Mouse (Mus musculus) limb, embryonic 14.5 days (tissue): Measurements from ENCODE around the gene Susd4. TPM values are rescaled to one million over a fixed set of nuclear protein-coding genes. Genes with fewer than 3 reads are reported as not detected.

Experiments used
- ATAC-seq: fragments of 200-750 bp; cut with Nextera tagmentation; 2 replicates; pipeline ENCODE4 v1.8.0; 2017; ENCODE audit warnings: low read depth, moderate number of reproducible peaks, moderate TSS enrichment; ENCODE audit not compliant: low FRiP score
- DNase-seq: peaks from one replicate; pipeline ENCODE4 v3.0.0-alpha.2; 2015; ENCODE audit warnings: low spot score
- H3K27ac ChIP-seq: fragments of 300-500 bp; sonication (generic); replicated peaks from 2 replicates; pipeline ENCODE4 v1.5.1; 2014; ENCODE audit warnings: low read depth, mild to moderate bottlenecking, low read length, moderate library complexity, mixed read lengths
- H3K27me3 ChIP-seq: fragments of 300-500 bp; sonication (generic); 2 replicates; pipeline ENCODE4 v1.6.1; 2014; ENCODE audit warnings: low read length, mixed read lengths; ENCODE audit not compliant: control insufficient read depth, insufficient read depth
- H3K36me3 ChIP-seq: fragments of 300-500 bp; sonication (generic); 2 replicates; pipeline ENCODE4 v1.6.1; 2014; ENCODE audit warnings: mild to moderate bottlenecking, low read length, moderate library complexity, mixed read lengths; ENCODE audit not compliant: control insufficient read depth, insufficient read depth
- H3K4me1 ChIP-seq: fragments of 300-500 bp; sonication (generic); 2 replicates; pipeline ENCODE4 v1.6.1; 2014; ENCODE audit warnings: antibody characterized with exemption, low read length, mixed read lengths; ENCODE audit not compliant: control insufficient read depth, insufficient read depth
- H3K4me2 ChIP-seq: fragments of 300-500 bp; sonication (generic); replicated peaks from 2 replicates; pipeline ENCODE4 v1.6.1; 2014; ENCODE audit warnings: low read depth, mild to moderate bottlenecking, low read length, moderate library complexity; ENCODE audit not compliant: severe bottlenecking
- H3K4me3 ChIP-seq: fragments of 300-500 bp; sonication (generic); replicated peaks from 2 replicates; pipeline ENCODE4 v1.5.1; 2014; ENCODE audit warnings: low read length
- H3K9ac ChIP-seq: fragments of 300-500 bp; sonication (generic); 2 replicates; pipeline ENCODE4 v1.6.1; 2014; ENCODE audit warnings: mild to moderate bottlenecking, low read depth, low read length, moderate library complexity; ENCODE audit not compliant: severe bottlenecking
- H3K9me3 ChIP-seq: fragments of 300-500 bp; sonication (generic); 2 replicates; pipeline ENCODE4 v1.6.1; 2016; ENCODE audit warnings: low read length; ENCODE audit not compliant: control insufficient read depth
- POLR2A ChIP-seq: fragments of 200-500 bp; IDR thresholded peaks from 2 replicates; pipeline ENCODE4 v1.8.0; 2012; ENCODE audit warnings: inconsistent platforms, mild to moderate bottlenecking, moderate library complexity, borderline replicate concordance; ENCODE audit not compliant: insufficient read depth, insufficient read length; ENCODE audit errors: extremely low read depth
- WGBS: fragments of 180-500 bp; shearing (Covaris S2); extraction: QIAGEN DNeasy Blood & Tissue Kit; methylation state at CpG from one replicate; pipeline ENCODE4 v1.1.7; 2014; 5-methylcytosine and 5-hydroxymethylcytosine counted together
- polyA plus RNA-seq, 2 experiments: library from polyadenylated mRNA; depleted of rRNA in 1 of 2; stranded (reverse) in 1 of 2; unstranded in 1 of 2; fragments of >200 nt; fragmentation: Nextera tagmentation in 1 of 2; extraction: Ambion mirVana in 1 of 2; gene quantifications; 2 replicates each; pipeline versions ENCODE4 v1.2.1 to v1.2.3; 2012 to 2014

The Susd4 gene
- polyA plus RNA-seq, 2 experiments: 14.0 to 17.7 TPM

DNA sequence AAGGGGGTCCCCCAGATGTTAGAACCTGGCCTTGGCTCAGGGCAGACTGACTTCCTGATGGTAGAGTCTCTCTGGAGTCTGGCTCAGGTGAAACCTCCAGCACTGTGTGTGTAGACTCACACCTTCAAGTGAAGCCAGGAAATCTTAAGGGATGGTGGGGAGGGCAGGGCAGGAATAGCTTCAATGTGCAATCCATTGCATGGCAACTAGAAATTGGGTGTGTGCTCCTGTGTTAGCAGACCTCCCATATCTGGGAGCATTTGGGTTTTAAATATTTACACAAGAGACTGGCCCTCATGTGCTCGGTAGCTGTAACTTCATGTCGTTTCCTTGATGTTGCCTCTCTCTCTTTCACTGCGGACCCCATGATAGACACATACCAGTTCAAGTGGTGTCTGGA lies 62.9 kb downstream of the Susd4 start:
- no peak for ATAC-seq
- Histone ChIP-seq H3K36me3 (no peaks in the 10 kb centered on the region), H3K4me2 (no peak overlapping the region), H3K4me1 (no peaks in the 10 kb centered on the region), H3K9ac (no peak overlapping the region), H3K9me3 (no peaks in the 10 kb centered on the region), H3K4me3 (no peak overlapping the region), H3K27me3 (no peaks in the 10 kb centered on the region), H3K27ac (no peak overlapping the region)
- DNase-seq: no peak
- TF ChIP-seq POLR2A: no peak
- 86% methylated on average over 3 of the region's 3 CpGs for WGBS

DNA sequence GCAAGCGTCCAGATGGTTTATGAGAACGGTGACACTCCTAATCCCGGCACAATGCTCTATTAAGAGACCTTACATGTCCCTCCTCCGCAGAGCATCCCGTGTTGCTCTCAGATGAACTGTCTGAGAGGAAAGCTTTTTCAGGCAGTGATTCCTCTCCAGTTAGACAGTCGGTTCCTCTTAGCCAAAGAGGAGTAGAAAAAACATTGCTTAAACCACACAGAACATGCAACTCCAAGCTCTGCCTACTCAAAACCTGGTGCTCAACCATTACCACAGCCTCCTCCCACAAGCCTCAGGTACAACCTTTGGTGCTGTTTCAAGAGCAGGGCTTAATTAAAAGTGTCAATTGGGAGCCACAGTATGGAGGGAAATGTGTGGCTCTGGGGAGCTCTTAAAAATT lies 74.4 kb downstream of the Susd4 start:
- H3K9me3 ChIP-seq: no peaks in the 10 kb centered on the region
- no peak for DNase-seq
- H3K36me3 ChIP-seq: no peaks in the 10 kb centered on the region
- H3K4me2 ChIP-seq: no peak overlapping the region
- no peak overlapping the region for H3K4me3 ChIP-seq
- peaks cover 18% of the 10 kb centered on the region for H3K4me1 ChIP-seq
- no peak for TF ChIP-seq POLR2A
- H3K27ac ChIP-seq: no peak overlapping the region
- no peaks in the 10 kb centered on the region for H3K27me3 ChIP-seq
- ATAC-seq: no peak
- 67% methylated on average over 6 of the region's 6 CpGs for WGBS
- no peak overlapping the region for H3K9ac ChIP-seq

GRCm38 (mm10) chr1:182839332-182839929 lies 75.8 kb downstream of the Susd4 start:
- no peak for TF ChIP-seq POLR2A
- no peak for ATAC-seq
- Histone ChIP-seq H3K9me3 (no peaks in the 10 kb centered on the region), H3K36me3 (no peaks in the 10 kb centered on the region), H3K4me1 (peaks cover 18% of the 10 kb centered on the region), H3K4me3 (no peak overlapping the region), H3K27me3 (no peaks in the 10 kb centered on the region), H3K27ac (no peak overlapping the region), H3K9ac (no peak overlapping the region), H3K4me2 (no peak overlapping the region)
- WGBS: 76% methylated on average over 4 of the region's 4 CpGs
- DNase-seq: no peak

GRCm38 (mm10) chr1:182840011-182840410 lies 76.4 kb downstream of the Susd4 start:
- Histone ChIP-seq H3K9me3 (no peaks in the 10 kb centered on the region), H3K27me3 (no peaks in the 10 kb centered on the region), H3K27ac (no peak overlapping the region), H3K4me2 (no peak overlapping the region), H3K4me3 (no peak overlapping the region), H3K36me3 (no peaks in the 10 kb centered on the region), H3K4me1 (peaks cover 18% of the 10 kb centered on the region), H3K9ac (no peak overlapping the region)
- 39% methylated on average over 6 of the region's 6 CpGs for WGBS
- no peak for TF ChIP-seq POLR2A
- DNase-seq (no peak), ATAC-seq (no peak)

GRCm38 (mm10) chr1:182840606-182841005 lies 76.9 kb downstream of the Susd4 start:
- Histone ChIP-seq H3K27ac (no peak overlapping the region), H3K36me3 (no peaks in the 10 kb centered on the region), H3K27me3 (no peaks in the 10 kb centered on the region), H3K9me3 (no peaks in the 10 kb centered on the region), H3K9ac (no peak overlapping the region), H3K4me1 (peaks cover 18% of the 10 kb centered on the region), H3K4me2 (no peak overlapping the region), H3K4me3 (no peak overlapping the region)
- ATAC-seq (no peak), DNase-seq (no peak)
- 57% methylated on average over 6 of the region's 6 CpGs for WGBS
- no peak for TF ChIP-seq POLR2A

DNA sequence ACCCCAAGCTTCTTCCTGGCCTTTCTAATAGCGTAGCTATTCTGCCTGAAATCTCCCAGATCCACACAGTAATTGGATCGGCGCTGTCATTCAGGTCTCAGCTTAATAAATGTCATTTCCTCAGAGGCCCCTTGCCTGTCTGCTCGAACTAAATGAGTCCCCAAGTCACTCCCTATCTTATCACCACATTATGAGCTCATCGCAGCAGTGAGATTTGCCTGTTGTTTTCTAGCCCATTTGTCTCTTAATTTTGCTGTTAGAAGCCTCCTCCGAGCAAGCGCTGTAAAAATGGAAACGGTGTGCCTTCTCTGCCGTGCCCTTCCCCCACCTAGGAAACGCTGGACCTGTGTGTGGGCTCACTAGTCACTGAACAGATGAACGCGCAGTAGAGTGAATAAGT lies 85.9 kb downstream of the Susd4 start:
- TF ChIP-seq POLR2A: no peak
- no peak overlapping the region for H3K27ac ChIP-seq
- no peak overlapping the region for H3K4me2 ChIP-seq
- H3K36me3 ChIP-seq: no peaks in the 10 kb centered on the region
- DNase-seq: no peak
- no peak overlapping the region for H3K9ac ChIP-seq
- no peak overlapping the region for H3K4me3 ChIP-seq
- ATAC-seq: no peak
- no peaks in the 10 kb centered on the region for H3K27me3 ChIP-seq
- no peaks in the 10 kb centered on the region for H3K4me1 ChIP-seq
- H3K9me3 ChIP-seq: no peaks in the 10 kb centered on the region
- 49% methylated on average over 12 of the region's 12 CpGs for WGBS
